ENCODE assay signal across 23 mouse cellular contexts in genomic region chr4:55594699-55595098, GRCm38 (mm10).
"Had no signal": no experiment of that assay in that cellular context is flagged by ENCODE, and none has a peak within 500 bp of the region (broad histone marks: within the 10 kb centered on the region; RNA-seq: fewer than 3 reads in every experiment).

No protein-coding gene starts in this region.

- DNase-seq: gastrocnemius, postnatal 14 days; gastrocnemius, postnatal 36 days; heart, adult 11 months; heart, adult 2 months; heart, postnatal 14 days; heart, postnatal 36 days; kidney, adult 11 months; kidney, postnatal 36 days; layer of hippocampus, adult 9-11 months; layer of hippocampus, postnatal 36 days; left cerebral cortex, postnatal 4 days; liver, embryonic 13.5 days; liver, postnatal 0 days had no signal

- H3K27me3 ChIP-seq: heart, embryonic 13.5 days; heart, embryonic 15.5 days; hindbrain, embryonic 13.5 days; hindbrain, embryonic 15.5 days; limb, embryonic 13.5 days; limb, embryonic 15.5 days had no signal

- H3K9ac ChIP-seq: heart, embryonic 13.5 days; heart, embryonic 15.5 days; hindbrain, embryonic 13.5 days; hindbrain, embryonic 15.5 days; limb, embryonic 13.5 days; limb, embryonic 15.5 days; liver, embryonic 13.5 days; liver, embryonic 15.5 days; liver, postnatal 0 days had no signal

- H3K4me2 ChIP-seq: heart, embryonic 11.5 days; heart, embryonic 13.5 days; heart, embryonic 15.5 days; hindbrain, embryonic 13.5 days; hindbrain, embryonic 15.5 days; limb, embryonic 13.5 days; limb, embryonic 15.5 days; liver, embryonic 13.5 days; liver, embryonic 15.5 days had no signal

- H3K27ac ChIP-seq: heart, adult 2 months; heart, embryonic 13.5 days; heart, embryonic 15.5 days; hindbrain, embryonic 13.5 days; hindbrain, embryonic 15.5 days; hindbrain, postnatal 0 days; limb, embryonic 13.5 days; limb, embryonic 15.5 days; liver, embryonic 13.5 days; liver, embryonic 15.5 days had no signal

- H3K4me3 ChIP-seq: heart, adult 2 months; heart, embryonic 13.5 days; heart, embryonic 15.5 days; hindbrain, embryonic 13.5 days; hindbrain, embryonic 15.5 days; limb, embryonic 13.5 days; limb, embryonic 15.5 days; liver, embryonic 13.5 days; liver, embryonic 15.5 days had no signal

- H3K4me1 ChIP-seq: heart, embryonic 13.5 days; heart, embryonic 15.5 days; limb, embryonic 15.5 days; liver, embryonic 13.5 days; liver, embryonic 15.5 days had no signal

- H3K36me3 ChIP-seq: heart, embryonic 13.5 days; heart, embryonic 15.5 days; hindbrain, embryonic 13.5 days; hindbrain, embryonic 15.5 days; limb, embryonic 13.5 days; limb, embryonic 15.5 days; liver, embryonic 13.5 days; liver, embryonic 15.5 days had no signal

- ATAC-seq: hindbrain, postnatal 0 days; intestine, embryonic 16.5 days; liver, postnatal 0 days had no signal

- H3K9me3 ChIP-seq: heart, embryonic 13.5 days; heart, embryonic 15.5 days; hindbrain, embryonic 13.5 days; hindbrain, embryonic 15.5 days; limb, embryonic 13.5 days; limb, embryonic 15.5 days; liver, embryonic 13.5 days; liver, embryonic 15.5 days had no signal
